Mouse (Mus musculus): ENCODE results near the gene Rubcnl. TPM values are rescaled to one million over a fixed set of nuclear protein-coding genes. Genes with fewer than 3 reads are reported as not detected.

The Rubcnl gene
- total and polyA plus RNA-seq, 3 experiments: 0.55 to 1.5 (median 1.2) TPM

GRCm38 (mm10) chr14:75052451-75052850 lies 36.6 kb downstream of the Rubcnl start:
- DNase-seq: no peak
- 51% methylated on average over 8 of the region's 8 CpGs for WGBS
- TF ChIP-seq CTCF (IDR thresholded peaks at IDR 0.05) (peak; percentile 24), POLR2A (IDR thresholded peaks at IDR 0.05; ENCODE audit: insufficient read depth, low read depth, low read length) (no peak)
- Histone ChIP-seq H3K27me3 (ENCODE audit: control insufficient read depth, insufficient read depth, low read length) (no peaks in the 10 kb centered on the region), H3K4me3 (no peak overlapping the region), H3K36me3 (ENCODE audit: control insufficient read depth, insufficient read depth, low read length) (no peaks in the 10 kb centered on the region), H3K9ac (ENCODE audit: low read depth, low read length) (no peak overlapping the region), H3K27ac (no peak overlapping the region), H3K79me2 (replicated peaks; ENCODE audit: control insufficient read depth, insufficient read depth, low read length) (no peaks in the 10 kb centered on the region), H3K4me1 (ENCODE audit: control insufficient read depth, insufficient read depth, low read length) (no peaks in the 10 kb centered on the region)
- intact Hi-C loops (cut with DNase I): no loop called here

DNA sequence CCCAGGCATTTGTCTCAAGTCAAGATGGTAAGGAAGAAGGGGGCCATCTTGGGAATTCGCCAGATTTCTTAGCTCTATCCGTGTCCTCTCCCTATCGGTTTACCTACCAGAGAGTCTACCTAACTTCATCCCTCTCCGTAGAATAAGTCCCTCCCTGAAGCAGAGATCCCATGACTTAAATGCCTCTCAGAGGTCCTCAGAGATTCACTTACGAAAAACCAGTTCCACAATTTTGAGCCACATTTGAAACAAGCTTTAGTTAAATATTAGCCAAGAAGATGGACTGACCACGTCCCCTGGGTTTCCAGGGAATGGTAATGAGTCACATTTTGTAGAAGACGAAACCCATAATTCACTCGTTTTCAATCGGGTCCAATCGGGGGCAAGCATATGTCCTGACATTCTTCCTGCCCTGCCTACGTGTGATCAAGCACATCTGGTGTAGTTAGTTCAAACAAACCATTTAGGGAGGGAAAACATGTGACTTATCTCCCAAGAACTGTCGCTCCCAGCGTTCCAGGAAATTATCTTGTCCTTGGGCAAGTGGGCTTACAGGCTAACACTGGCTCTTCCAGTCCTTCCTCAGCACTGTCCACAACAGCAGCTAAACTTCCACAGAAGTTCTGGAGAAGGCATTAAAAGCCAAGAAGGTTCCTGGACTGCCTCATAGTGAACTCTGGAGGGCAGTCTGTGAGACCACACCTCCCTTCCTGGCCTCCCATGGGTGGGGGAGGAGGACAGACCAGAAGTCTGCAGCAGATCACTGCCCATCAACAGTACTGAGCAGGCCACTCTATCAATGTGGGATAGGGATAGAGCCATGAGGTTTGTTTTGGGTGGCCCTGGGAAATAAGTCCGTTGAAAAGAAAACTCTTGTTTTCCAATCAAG lies 38.9 kb downstream of the Rubcnl start:
- Histone ChIP-seq H3K27me3 (ENCODE audit: control insufficient read depth, insufficient read depth, low read length) (no peaks in the 10 kb centered on the region), H3K79me2 (replicated peaks; ENCODE audit: control insufficient read depth, insufficient read depth, low read length) (no peaks in the 10 kb centered on the region), H3K9ac (ENCODE audit: low read depth, low read length) (no peak overlapping the region), H3K36me3 (ENCODE audit: control insufficient read depth, insufficient read depth, low read length) (no peaks in the 10 kb centered on the region), H3K4me3 (no peak overlapping the region), H3K27ac (no peak overlapping the region), H3K4me1 (ENCODE audit: control insufficient read depth, insufficient read depth, low read length) (no peaks in the 10 kb centered on the region)
- TF ChIP-seq CTCF (IDR thresholded peaks at IDR 0.05): no peak
- no peak for TF ChIP-seq POLR2A (IDR thresholded peaks at IDR 0.05; ENCODE audit: insufficient read depth, low read depth, low read length)
- TF ChIP-seq EP300 (IDR thresholded peaks at IDR 0.05; ENCODE audit: insufficient read depth, low read depth, low read length): no peak
- intact Hi-C loops (cut with DNase I): no loop called here
- 61% methylated on average over 14 of the region's 14 CpGs for WGBS
- no peak for DNase-seq

GRCm38 (mm10) chr14:75056861-75057431 lies 41.1 kb downstream of the Rubcnl start:
- Histone ChIP-seq H3K27me3 (ENCODE audit: control insufficient read depth, insufficient read depth, low read length) (no peaks in the 10 kb centered on the region), H3K4me1 (ENCODE audit: control insufficient read depth, insufficient read depth, low read length) (peaks cover 2% of the 10 kb centered on the region), H3K4me3 (no peak overlapping the region), H3K27ac (no peak overlapping the region), H3K9ac (ENCODE audit: low read depth, low read length) (no peak overlapping the region), H3K36me3 (ENCODE audit: control insufficient read depth, insufficient read depth, low read length) (no peaks in the 10 kb centered on the region), H3K79me2 (replicated peaks; ENCODE audit: control insufficient read depth, insufficient read depth, low read length) (no peaks in the 10 kb centered on the region)
- intact Hi-C loops (cut with DNase I): no loop called here
- DNase-seq: peak in 1 of 2 experiments; percentile 23
- WGBS: 55% methylated on average over 9 of the region's 9 CpGs
- TF ChIP-seq POLR2A (IDR thresholded peaks at IDR 0.05; ENCODE audit: insufficient read depth, low read depth, low read length) (no peak), EP300 (IDR thresholded peaks at IDR 0.05; ENCODE audit: insufficient read depth, low read depth, low read length) (no peak), CTCF (IDR thresholded peaks at IDR 0.05) (no peak)

DNA sequence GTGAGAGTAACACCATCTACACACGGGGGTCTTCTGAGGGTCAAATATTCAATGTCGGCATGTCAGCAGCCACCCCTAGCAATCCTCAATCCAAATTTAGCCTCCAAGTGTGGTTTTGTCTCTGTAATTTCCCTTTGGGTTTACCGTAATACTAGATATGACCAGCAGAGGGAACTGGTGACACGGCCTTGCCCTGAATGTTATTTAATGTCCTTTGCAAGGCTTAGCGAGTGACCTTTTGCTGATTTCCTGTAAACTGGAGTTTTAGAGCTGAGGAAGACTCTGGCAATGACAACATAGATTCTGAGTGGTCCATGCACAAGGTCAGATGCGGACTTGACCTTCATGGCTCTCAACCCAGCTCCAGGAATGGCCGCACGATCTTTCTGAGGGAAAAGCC lies 44.7 kb downstream of the Rubcnl start:
- H3K9ac ChIP-seq (ENCODE audit: low read depth, low read length): no peak overlapping the region
- peaks cover 2% of the 10 kb centered on the region for H3K4me1 ChIP-seq (ENCODE audit: control insufficient read depth, insufficient read depth, low read length)
- no peak overlapping the region for H3K4me3 ChIP-seq
- H3K27ac ChIP-seq: no peak overlapping the region
- intact Hi-C loops (cut with DNase I): loop anchor here (5.0 kb wide), 2 partner anchors 137 to 662 kb away; no protein-coding TSS in a partner anchor
- WGBS: 31% methylated on average over 8 of the region's 8 CpGs
- DNase-seq: peak in 1 of 2 experiments; percentile 18
- no peaks in the 10 kb centered on the region for H3K27me3 ChIP-seq (ENCODE audit: control insufficient read depth, insufficient read depth, low read length)
- H3K79me2 ChIP-seq (replicated peaks; ENCODE audit: control insufficient read depth, insufficient read depth, low read length): no peaks in the 10 kb centered on the region
- TF ChIP-seq CTCF (IDR thresholded peaks at IDR 0.05) (peak; percentile 91), POLR2A (IDR thresholded peaks at IDR 0.05; ENCODE audit: insufficient read depth, low read depth, low read length) (no peak), EP300 (IDR thresholded peaks at IDR 0.05; ENCODE audit: insufficient read depth, low read depth, low read length) (no peak)
- H3K36me3 ChIP-seq (ENCODE audit: control insufficient read depth, insufficient read depth, low read length): no peaks in the 10 kb centered on the region

GRCm38 (mm10) chr14:75063936-75064335 lies 48.1 kb downstream of the Rubcnl start:
- WGBS: 91% methylated on average over 8 of the region's 8 CpGs
- intact Hi-C loops (cut with DNase I): loop anchor here (5.0 kb wide), 2 partner anchors 133 to 658 kb away; no protein-coding TSS in a partner anchor
- Histone ChIP-seq H3K4me1 (ENCODE audit: control insufficient read depth, insufficient read depth, low read length) (peaks cover 2% of the 10 kb centered on the region), H3K36me3 (ENCODE audit: control insufficient read depth, insufficient read depth, low read length) (no peaks in the 10 kb centered on the region), H3K9ac (ENCODE audit: low read depth, low read length) (no peak overlapping the region), H3K27me3 (ENCODE audit: control insufficient read depth, insufficient read depth, low read length) (no peaks in the 10 kb centered on the region), H3K4me3 (no peak overlapping the region), H3K79me2 (replicated peaks; ENCODE audit: control insufficient read depth, insufficient read depth, low read length) (no peaks in the 10 kb centered on the region), H3K27ac (no peak overlapping the region)
- no peak for DNase-seq
- no peak for TF ChIP-seq EP300 (IDR thresholded peaks at IDR 0.05; ENCODE audit: insufficient read depth, low read depth, low read length)
- TF ChIP-seq CTCF (IDR thresholded peaks at IDR 0.05): no peak
- TF ChIP-seq POLR2A (IDR thresholded peaks at IDR 0.05; ENCODE audit: insufficient read depth, low read depth, low read length): no peak

DNA sequence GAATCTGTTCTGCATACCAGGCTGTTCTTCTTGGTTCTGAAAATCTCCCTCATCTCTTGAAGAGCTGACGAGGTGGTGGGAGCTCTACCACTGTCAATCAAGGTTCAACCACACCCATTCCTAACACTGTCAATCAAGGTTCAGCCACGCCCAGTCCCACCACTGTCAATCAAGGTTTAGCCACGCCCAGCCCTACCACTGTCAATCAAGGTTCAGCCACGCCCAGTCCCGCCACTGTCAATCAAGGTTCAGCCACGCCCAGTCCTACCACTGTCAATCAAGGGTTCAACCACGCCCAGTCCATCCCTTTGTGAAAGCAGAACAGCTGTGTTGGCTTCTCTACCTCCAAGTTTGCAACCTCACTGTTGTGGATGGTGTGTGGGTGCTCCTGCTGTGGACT lies 48.7 kb downstream of the Rubcnl start:
- Histone ChIP-seq H3K9ac (ENCODE audit: low read depth, low read length) (no peak overlapping the region), H3K4me3 (no peak overlapping the region), H3K4me1 (ENCODE audit: control insufficient read depth, insufficient read depth, low read length) (peaks cover 2% of the 10 kb centered on the region), H3K27me3 (ENCODE audit: control insufficient read depth, insufficient read depth, low read length) (no peaks in the 10 kb centered on the region), H3K27ac (no peak overlapping the region), H3K36me3 (ENCODE audit: control insufficient read depth, insufficient read depth, low read length) (no peaks in the 10 kb centered on the region), H3K79me2 (replicated peaks; ENCODE audit: control insufficient read depth, insufficient read depth, low read length) (no peaks in the 10 kb centered on the region)
- TF ChIP-seq EP300 (IDR thresholded peaks at IDR 0.05; ENCODE audit: insufficient read depth, low read depth, low read length): no peak
- TF ChIP-seq POLR2A (IDR thresholded peaks at IDR 0.05; ENCODE audit: insufficient read depth, low read depth, low read length): no peak
- TF ChIP-seq CTCF (IDR thresholded peaks at IDR 0.05): no peak
- intact Hi-C loops (cut with DNase I): loop anchor here (5.0 kb wide), 2 partner anchors 133 to 658 kb away; no protein-coding TSS in a partner anchor
- 80% methylated on average over 7 of the region's 7 CpGs for WGBS
- DNase-seq: no peak
